Mouse (Mus musculus) spleen, adult 2 months (tissue): Measurements from ENCODE around the gene Lama1. TPM values are rescaled to one million over a fixed set of nuclear protein-coding genes. Genes with fewer than 3 reads are reported as not detected.
"Not testable (repeated sequence)": the region's sequence is repeated elsewhere in the genome, so short reads cannot be mapped to it uniquely, and the experiment has no call there.

ENCODE experiments used
- DNase-seq, 2 experiments: peaks; one replicate each; pipeline versions ENCODE4 v3.0.0 to v3.0.0-alpha.2; 2012 to 2021; ENCODE audit warnings: low spot score in 2 of 2, low read depth in 1 of 2
- H3K27ac ChIP-seq: fragments of 200-500 bp; 2 replicates; pipeline ENCODE4 v1.5.1; 2012; ENCODE audit warnings: low read length, inconsistent platforms; ENCODE audit not compliant: insufficient read depth
- H3K27me3 ChIP-seq: fragments of 200-500 bp; 2 replicates; pipeline ENCODE4 v1.6.1; 2012; ENCODE audit warnings: mild to moderate bottlenecking, moderate library complexity, low read length, inconsistent platforms; ENCODE audit not compliant: control insufficient read depth, insufficient read depth
- H3K36me3 ChIP-seq: fragments of 200-500 bp; 2 replicates; pipeline ENCODE4 v1.6.1; 2012; ENCODE audit warnings: mild to moderate bottlenecking, low read length, inconsistent platforms; ENCODE audit not compliant: control insufficient read depth, insufficient read depth
- H3K4me1 ChIP-seq: fragments of 200-500 bp; 2 replicates; pipeline ENCODE4 v1.6.1; 2011; ENCODE audit warnings: inconsistent platforms; ENCODE audit not compliant: control insufficient read depth, insufficient read depth, insufficient read length
- H3K4me3 ChIP-seq: fragments of 200-500 bp; 2 replicates; pipeline ENCODE4 v1.5.1; 2011; ENCODE audit warnings: mild to moderate bottlenecking, inconsistent platforms; ENCODE audit not compliant: insufficient read depth, insufficient read length; ENCODE audit errors: extremely low read depth
- CTCF ChIP-seq: fragments of 200-500 bp; IDR thresholded peaks from 2 replicates; pipeline ENCODE4 v1.5.1; 2011; ENCODE audit warnings: mild to moderate bottlenecking, inconsistent platforms; ENCODE audit not compliant: insufficient read depth, insufficient read length, insufficient replicate concordance; ENCODE audit errors: extremely low read depth
- POLR2A ChIP-seq: fragments of 200-500 bp; IDR thresholded peaks from 2 replicates; pipeline ENCODE4 v1.6.1; 2011; ENCODE audit warnings: low read depth, low read length, inconsistent platforms
- WGBS: fragments of 180-500 bp; shearing (Covaris S2); methylation state at CpG from one replicate; pipeline ENCODE4 v1.1.7; 2018; 5-methylcytosine and 5-hydroxymethylcytosine counted together
- polyA plus RNA-seq: library from polyadenylated mRNA; depleted of rRNA; stranded (reverse); fragments of >200 nt; gene quantifications from 2 replicates; pipeline ENCODE4 v1.2.3, GENCODE M21; 2012

The Lama1 gene
- polyA plus RNA-seq, 1 experiment, result 0.12 TPM

DNA sequence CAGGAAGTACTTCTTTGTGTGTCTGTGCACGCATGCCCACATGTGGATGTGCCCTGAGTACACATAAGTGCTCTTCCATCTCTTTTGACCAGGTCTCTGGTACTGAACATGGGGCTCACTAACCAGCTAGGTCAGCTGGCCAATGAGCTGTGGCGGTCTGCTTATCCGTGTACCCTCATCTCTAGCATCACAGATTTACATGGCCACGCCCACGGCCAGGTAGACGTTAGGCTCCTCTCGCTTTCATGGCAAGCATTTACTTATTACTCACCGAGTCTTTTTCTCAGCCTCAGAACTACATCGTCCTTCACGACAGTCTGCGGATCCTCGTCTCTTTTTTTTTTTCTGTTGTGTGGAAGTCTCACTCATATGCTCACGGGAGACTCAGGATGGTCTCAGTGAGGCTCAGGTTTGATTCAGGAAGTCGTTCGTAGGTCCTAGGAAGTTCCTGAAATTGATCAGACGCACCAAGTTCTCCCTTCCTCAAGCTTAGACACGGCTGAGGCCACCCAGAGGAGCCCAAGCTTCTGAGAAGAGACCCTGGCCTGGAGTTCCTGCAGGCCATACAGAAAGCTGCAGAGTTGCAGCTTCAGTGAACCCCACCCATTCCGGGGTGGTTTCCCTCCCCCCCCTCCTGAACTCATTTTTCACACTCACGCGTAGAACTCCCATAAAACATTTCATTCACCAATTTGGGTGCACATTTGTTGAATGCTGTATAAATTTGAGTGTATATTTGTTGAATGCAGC lies 139.3 kb downstream of the Lama1 start:
- H3K27ac ChIP-seq, result no peak overlapping the region
- no peaks in the 10 kb centered on the region for H3K4me1 ChIP-seq
- no peaks in the 10 kb centered on the region for H3K27me3 ChIP-seq
- no peak overlapping the region for H3K4me3 ChIP-seq
- no peaks in the 10 kb centered on the region for H3K36me3 ChIP-seq
- TF ChIP-seq POLR2A (no peak), CTCF (no peak)
- WGBS, result 89% methylated on average over 20 of the region's 20 CpGs
- DNase-seq, result no peak

DNA sequence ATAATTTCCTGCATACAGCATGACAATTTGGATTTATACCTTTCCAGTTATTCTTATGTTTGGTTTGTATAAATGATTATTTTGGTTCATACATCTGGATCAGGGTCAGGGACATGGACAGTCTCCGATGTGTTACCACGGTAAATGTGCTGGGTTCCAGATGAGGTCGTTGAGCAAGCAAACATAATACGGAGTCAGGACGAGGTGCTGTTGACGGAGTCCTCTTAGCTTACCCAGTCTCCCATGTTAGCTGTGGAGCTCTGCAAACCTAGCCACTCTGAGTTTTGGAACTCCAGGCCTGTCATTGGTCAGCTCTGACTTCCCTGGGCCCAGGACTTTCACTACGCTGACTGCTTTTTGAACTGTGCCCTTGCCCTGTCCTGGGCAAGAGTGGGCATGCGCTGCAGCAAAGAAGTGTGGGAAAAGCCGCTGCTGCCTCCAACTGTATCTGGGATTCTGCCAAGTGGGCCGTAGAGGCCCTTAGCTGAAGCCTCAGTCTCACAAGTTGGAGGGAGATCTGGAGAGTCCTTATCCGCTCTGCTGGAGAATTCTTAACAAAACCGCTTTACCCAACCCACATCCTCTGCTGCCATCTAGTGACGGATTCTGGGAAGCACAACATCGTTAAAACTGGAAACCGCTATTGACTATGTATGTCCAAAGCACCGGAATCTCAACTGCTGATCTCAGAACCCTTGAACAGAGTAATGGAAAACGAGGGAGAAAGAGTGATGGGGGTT lies 140.5 kb downstream of the Lama1 start:
- TF ChIP-seq CTCF (no peak), POLR2A (no peak)
- Histone ChIP-seq H3K4me1 (no peaks in the 10 kb centered on the region), H3K36me3 (no peaks in the 10 kb centered on the region), H3K27ac (no peak overlapping the region), H3K4me3 (no peak overlapping the region), H3K27me3 (no peaks in the 10 kb centered on the region)
- no peak for DNase-seq
- WGBS, result 62% methylated on average over 17 of the region's 17 CpGs

DNA sequence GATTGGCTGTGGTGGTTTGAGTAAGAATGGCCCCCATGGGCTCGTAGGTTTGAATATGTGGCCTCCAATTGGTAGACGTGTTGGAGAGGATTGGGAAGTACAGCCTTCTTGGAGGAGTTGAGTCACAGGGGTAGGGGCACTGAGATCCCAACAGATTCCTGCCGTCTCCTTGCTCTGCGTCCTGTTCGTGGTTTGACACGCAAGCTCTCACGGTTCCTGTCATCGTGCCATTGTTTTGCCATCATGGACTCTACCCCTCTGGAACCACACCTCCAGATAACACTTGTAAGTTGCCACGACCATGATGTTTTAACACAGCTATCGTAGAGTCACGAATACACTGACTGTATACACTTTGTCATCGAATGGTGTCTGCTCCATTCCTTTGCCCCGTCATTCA lies 141.9 kb downstream of the Lama1 start:
- no peak for DNase-seq
- TF ChIP-seq CTCF (no peak), POLR2A (no peak)
- no peaks in the 10 kb centered on the region for H3K27me3 ChIP-seq
- no peaks in the 10 kb centered on the region for H3K36me3 ChIP-seq
- 80% methylated on average over 13 of the region's 13 CpGs for WGBS
- no peak overlapping the region for H3K4me3 ChIP-seq
- no peak overlapping the region for H3K27ac ChIP-seq
- no peaks in the 10 kb centered on the region for H3K4me1 ChIP-seq

DNA sequence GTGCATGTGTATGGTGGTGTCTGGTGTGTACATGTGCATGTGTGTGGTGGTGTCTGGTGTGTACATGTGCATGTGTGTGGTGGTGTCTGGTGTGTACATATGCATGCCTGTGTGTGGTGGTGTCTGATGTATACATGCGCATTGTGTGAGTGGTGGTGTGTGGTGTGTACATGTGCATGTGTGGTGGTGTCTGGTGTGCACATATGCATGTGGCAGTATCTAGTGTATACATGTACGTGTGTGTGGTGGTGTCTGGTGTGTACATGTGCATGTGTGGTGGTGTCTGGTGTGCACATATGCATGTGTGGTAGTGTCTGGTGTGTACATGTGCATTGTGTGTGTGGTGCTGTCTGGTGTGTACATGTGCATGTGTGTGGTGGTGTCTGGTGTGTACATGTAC lies 144.4 kb downstream of the Lama1 start:
- WGBS, result 88% methylated on average over 2 of the region's 2 CpGs
- not testable (repeated sequence) for DNase-seq, H3K27ac ChIP-seq

DNA sequence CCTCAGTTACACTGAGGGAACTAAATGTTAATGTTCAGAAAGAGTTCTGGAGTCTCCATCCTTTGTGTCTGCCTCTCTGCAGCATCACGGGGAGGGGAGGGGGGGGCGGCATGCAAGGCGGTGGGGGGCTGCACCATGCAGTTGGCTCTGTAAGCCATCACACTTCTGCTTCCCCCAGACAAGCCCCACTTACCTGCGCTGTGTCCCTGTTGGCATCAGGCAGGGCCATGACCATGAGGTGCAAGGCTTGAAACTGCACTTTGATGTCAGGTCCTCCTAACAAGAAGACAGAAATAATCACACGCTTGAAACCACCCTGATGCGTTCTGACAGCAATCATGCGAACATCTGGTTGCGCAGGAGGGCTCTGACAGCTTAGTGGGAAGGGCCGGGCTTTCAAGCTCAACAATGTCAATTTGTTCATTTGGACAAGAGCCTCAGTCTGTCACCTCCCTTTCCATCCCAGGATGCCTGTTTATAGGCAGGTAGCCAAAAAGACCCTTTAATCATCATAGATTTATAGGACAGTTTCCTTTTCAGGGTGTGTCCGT lies 164.1 kb downstream of the Lama1 start:
- WGBS, result 93% methylated on average over 10 of the region's 10 CpGs
- Histone ChIP-seq H3K27me3 (no peaks in the 10 kb centered on the region), H3K36me3 (no peaks in the 10 kb centered on the region), H3K4me3 (no peak overlapping the region), H3K27ac (no peak overlapping the region), H3K4me1 (no peaks in the 10 kb centered on the region)
- TF ChIP-seq CTCF (no peak), POLR2A (no peak)
- no peak for DNase-seq

More for the DNA sequence above, 144.4 kb downstream of the Lama1 start:
- H3K4me3 ChIP-seq, H3K36me3 ChIP-seq, H3K4me1 ChIP-seq, H3K27me3 ChIP-seq: not testable (repeated sequence)

DNA sequence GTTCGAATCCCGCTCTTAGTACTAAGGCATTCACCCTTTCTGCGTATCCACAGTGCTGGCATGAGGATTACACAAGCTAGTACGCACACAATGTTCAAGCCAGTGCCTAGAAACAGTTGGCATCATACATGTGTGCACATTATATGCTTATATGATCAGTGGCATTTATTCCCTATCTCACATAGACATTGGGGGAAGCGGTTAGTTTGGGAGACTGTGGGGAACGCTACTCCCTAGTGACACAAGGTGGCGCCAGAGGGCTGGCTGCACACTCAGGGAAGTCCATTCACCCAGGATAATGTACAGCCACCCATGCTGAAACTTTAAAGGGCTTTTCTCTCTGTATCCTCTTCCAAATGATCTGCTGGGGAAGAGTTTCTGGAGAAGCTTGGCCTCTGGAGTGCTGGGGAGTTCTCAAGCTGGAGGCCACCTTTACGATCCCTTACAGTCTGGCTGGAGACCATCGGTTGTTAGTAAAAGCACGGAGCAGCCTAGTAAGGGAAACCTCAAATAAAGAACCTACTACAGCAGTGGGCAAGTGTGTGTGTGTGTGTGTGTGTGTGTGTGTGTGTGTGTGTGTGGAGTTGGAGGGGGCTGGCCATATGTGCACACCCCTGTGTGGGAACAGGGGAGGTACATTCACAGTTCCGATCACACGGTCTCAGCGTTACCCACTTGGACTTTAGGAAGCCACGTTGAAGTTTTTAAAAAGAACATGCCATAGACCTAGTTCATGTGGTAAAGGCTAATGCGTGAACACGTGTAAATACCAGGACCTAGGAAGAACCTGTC lies 164.9 kb downstream of the Lama1 start:
- Histone ChIP-seq H3K27ac (no peak overlapping the region), H3K4me1 (no peaks in the 10 kb centered on the region), H3K27me3 (no peaks in the 10 kb centered on the region), H3K36me3 (no peaks in the 10 kb centered on the region), H3K4me3 (no peak overlapping the region)
- TF ChIP-seq CTCF (peak; percentile 17; the same call in 1 of the 2 replicates), POLR2A (no peak)
- DNase-seq, result no peak
- 82% methylated on average over 16 of the region's 16 CpGs for WGBS
